Mouse (Mus musculus): ENCODE results near the gene Prss56.

Gene Prss56

DNA sequence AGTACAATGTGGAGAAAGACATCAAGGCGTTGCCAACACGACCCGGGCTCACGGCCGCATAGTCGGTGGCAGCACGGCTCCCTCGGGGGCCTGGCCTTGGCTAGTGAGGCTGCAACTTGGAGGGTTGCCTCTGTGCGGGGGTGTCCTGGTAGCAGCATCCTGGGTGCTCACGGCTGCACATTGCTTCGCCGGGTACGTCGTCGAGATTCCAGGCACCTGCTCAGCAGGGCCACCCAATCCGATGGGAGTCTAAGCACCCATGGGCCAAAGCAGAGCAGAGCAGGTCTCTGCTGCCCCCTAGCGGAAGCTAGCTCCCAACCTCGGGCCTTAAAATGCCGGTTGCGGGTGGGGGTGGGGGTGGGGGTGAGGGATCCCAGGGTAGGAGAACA, 1.6 kb downstream of the Prss56 start:
- DNase-seq (ENCODE audit: extremely low read depth, insufficient read length, low spot score) = peak; percentile 65

DNA sequence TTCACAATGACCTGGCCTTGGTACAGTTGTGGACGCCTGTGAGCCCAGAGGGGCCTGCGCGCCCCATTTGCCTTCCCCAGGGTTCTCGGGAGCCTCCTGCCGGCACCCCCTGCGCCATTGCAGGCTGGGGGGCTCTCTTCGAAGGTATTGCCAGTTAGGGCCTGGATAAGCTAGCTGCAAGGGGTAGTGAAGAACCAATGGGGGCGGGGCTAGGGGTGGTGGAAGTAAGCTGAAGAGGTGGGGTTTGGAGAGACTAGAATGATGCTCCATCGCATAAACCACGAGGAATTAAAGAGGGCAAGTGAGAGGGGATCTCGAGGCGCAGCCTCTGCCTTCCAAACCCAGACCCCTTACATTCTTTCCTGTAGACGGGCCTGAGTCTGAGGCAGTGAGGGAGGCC, 2.4 kb downstream of the Prss56 start:
- no peak for DNase-seq (ENCODE audit: extremely low read depth, insufficient read length, low spot score)

DNA sequence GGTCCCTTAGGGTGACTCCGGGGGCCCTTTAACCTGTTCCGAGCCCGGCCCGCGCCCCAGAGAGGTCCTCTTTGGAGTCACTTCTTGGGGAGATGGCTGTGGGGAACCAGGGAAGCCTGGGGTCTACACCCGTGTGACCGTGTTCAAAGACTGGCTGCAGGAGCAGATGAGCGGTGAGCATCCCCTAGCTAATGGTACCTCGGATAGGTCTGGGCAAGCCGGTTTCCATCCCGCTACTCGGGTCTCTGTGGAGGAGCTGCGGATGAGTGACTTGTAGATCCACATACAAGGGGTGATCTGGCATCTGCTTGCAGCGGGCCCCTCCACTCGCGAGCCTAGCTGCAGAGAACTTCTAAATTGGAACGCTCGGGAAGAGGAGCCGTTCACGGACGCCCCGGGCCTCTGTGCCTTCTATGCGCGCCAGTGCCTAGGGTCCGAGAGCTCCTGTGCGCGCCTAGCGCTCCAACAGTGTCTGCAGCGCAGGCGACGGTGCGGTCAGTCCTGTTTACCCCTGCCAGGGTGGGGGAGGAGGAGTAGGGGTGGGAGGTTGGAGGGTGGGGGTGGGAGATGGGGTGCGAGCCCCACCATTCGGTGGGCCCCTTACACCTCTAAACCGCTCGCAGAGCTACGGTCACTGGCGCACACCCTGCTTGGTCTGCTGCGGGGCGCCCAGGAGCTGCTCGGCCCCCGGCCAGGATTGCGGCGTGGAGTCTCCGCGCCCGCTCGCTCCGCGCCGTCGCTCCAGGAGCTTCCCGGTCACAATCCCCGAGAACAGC, 3.3 kb downstream of the Prss56 start:
- no peak for DNase-seq (ENCODE audit: extremely low read depth, insufficient read length, low spot score)

DNA sequence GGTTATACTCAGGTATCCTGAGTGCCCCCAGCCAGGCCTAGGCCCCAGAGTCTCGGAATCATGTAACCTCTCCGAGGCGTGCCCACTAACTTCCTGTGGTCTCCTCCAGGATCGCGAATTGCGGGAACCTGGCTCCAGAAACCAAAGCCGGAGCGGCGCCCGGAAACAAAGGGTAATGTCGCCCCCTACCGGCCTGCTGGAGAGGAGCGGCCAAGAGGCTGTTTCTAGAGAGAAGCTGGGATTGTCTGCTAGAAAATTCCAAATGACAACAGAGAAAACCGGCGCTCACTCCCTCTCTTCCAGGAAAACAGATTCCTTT, 3.9 kb downstream of the Prss56 start:
- peak; percentile 74 for DNase-seq (ENCODE audit: extremely low read depth, insufficient read length, low spot score)

DNA sequence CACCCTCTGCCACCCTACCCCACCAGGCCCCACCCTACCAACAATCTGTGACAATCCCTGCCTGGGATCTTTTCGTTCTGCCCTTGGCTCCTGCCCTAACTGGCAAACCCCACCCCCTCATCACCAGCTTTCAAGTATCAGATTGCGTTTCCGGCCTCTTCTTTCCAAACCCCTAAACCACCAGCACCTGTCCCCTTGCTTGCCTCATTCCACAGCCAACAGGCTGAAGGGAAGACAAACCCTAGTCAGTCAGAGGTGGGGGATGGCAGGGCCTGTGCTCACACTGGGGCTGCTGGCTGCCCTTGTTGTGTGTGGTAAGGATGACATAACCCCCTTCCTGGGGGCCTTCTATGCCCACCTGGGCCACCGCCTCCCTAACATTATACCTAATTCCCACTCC, 7.3 kb downstream of the Prss56 start, which contains the start of gene Chrnd:
Chrnd (plus strand) TSS at position 179 of the 400 bp plus-strand sequence.
- no peak for DNase-seq (ENCODE audit: extremely low read depth, insufficient read length, low spot score)

DNA sequence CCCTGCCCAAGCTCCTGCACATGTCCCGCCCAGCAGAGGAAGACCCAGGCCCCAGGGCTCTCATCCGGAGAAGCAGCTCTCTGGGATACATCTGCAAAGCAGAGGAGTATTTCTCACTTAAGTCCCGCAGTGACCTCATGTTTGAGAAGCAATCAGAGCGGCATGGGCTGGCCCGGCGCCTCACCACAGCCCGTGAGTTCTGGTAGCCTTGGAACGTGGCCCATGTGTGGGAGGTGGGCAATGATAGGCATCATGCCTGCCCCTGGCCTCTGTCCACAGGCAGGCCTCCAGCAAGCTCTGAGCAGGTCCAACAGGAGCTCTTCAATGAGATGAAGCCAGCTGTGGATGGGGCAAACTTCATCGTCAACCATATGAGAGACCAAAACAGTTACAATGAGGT, 14.2 kb downstream of the Prss56 start:
- no peak for DNase-seq (ENCODE audit: extremely low read depth, insufficient read length, low spot score)

DNA sequence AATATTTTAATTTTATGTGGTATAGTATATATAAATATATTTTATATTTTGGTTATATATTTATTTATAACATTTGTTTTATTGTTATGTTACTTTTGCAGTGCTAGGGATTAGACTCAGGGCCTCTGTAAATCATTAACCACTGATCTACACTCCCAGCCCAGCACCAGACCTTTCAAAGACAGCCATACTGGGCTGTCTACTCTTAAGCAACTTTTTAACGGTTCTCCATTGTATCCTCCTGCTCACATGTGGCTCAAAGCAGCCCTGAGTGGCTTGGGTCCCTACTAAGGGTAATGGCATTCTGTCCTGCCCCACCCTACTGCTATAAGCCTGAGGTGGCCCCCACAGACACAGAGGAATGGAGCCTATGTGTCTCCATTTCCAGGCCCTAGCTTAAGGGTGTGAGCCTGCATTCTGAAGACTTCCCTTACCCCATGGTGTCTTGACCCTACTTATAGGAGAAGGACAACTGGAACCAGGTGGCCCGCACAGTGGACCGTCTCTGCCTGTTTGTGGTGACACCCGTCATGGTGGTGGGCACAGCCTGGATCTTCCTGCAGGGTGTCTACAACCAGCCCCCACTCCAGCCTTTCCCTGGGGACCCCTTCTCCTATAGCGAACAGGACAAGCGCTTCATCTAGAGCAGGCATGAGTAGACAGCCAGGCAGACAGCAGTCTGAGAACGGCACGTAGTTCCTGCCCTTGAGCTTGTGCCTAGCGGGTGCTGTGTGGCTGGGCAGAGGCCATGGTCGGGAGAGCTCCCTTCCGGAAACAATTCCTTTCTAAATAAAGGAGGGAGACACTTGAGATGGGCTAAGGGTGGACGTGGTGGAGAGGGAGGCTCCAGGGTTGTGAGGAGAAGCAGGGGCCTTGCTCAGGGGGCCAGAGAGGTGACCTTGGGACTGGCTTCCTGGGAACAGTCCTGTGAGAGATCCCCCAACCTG, 15.3 kb downstream of the Prss56 start:
- no peak for DNase-seq (ENCODE audit: extremely low read depth, insufficient read length, low spot score)

DNA sequence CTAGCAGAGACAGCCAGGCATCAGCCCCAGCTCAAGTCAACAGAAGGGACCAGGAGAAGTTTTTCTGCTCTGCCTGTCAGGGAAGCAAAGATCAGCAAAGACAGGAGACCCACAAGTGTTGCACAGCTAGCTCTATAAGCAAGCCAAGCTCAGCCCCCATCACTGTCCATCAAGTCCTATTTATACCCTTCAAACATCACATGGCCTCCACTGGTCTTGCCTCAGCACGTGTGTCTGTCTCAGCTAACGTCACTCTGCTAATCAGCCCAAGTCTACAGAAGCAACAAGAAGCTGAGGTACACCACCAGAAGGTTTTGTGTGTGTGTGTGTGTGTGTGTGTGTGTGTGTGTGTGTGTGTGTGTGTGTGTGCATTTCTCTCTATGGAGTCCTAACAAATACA, 17.7 kb downstream of the Prss56 start:
- DNase-seq (ENCODE audit: extremely low read depth, insufficient read length, low spot score) = no peak

DNA sequence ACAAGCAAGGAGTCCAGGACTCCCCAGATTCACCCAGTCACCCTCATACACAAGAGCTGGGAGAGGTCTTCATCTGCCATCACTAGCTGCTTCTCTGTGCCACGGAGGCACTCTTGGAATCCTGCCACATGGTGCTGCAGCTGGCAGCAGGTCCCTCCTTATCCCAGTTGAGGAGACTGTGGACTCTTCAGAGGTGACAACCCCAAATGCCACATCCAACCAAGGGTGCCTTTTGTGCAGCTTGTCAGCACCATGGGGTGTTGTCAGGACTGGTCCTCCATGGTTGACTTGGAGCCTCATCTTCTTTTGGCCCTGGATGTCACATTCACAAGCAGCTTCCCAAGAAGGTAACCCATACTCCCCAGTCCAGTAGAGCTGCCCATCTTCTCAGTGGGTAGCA, 18.7 kb downstream of the Prss56 start:
- no peak for DNase-seq (ENCODE audit: extremely low read depth, insufficient read length, low spot score)

DNA sequence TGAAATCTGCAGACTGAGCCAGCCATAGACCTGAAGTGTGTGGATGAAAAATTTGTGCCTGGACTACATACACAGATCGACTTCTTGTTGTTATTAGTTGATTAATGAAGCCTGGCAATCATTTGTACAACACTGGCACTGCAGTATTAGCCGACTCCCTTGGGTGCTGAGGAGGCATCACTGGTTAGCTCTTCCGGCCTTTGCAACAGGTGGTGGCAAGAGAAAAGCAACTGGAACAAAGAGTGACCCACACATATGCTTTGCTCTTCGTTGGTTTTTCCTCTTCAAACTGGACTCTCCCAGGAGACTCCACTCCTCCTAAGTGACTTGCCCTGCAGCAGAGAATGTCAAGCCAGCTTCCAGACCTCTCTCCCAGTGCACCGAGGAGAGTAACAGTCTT, 20.7 kb downstream of the Prss56 start:
- DNase-seq (ENCODE audit: extremely low read depth, insufficient read length, low spot score) = no peak

DNA sequence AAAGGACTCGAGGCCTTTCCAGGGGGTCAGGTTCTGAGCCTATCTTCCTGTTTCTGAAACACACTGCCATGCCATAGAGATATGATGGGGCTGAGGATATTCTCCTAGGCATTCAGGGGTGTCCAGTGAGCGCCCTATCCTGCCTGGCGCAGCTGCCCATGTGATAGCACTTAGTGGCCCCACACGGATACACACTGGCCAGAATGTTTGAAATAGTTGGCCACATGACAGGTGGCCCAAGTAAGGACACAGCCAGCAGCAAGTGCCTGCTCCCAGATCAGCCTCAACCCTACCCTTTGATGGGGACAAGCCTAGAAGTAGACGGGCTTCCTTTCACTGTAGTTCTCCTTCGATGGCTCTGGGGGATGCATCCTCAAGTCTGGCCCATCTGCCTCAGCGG, 21.4 kb downstream of the Prss56 start, which contains the start of gene Chrng:
Chrng (plus strand) TSS at position 193 of the 400 bp plus-strand sequence.
- DNase-seq (ENCODE audit: extremely low read depth, insufficient read length, low spot score) = no peak

DNA sequence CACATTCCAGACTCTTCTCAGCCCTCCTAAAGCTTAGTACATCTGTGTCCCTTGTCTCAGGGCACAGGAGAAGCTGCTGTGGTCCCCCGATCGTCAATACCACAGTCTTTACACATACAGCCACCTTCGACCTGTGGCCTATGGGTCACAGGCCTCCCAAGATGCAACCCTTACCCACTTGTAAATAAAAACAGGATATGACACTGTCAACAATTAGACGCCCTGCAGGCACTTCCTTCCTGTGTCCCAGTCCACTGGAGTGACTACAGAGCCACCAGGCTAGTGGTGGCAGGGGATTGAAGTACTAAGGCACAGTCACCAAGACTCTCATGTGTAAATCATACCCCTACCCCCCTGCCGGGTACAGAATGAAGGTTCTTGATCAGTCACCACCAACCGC, 21.9 kb downstream of the Prss56 start:
- no peak for DNase-seq (ENCODE audit: extremely low read depth, insufficient read length, low spot score)

DNA sequence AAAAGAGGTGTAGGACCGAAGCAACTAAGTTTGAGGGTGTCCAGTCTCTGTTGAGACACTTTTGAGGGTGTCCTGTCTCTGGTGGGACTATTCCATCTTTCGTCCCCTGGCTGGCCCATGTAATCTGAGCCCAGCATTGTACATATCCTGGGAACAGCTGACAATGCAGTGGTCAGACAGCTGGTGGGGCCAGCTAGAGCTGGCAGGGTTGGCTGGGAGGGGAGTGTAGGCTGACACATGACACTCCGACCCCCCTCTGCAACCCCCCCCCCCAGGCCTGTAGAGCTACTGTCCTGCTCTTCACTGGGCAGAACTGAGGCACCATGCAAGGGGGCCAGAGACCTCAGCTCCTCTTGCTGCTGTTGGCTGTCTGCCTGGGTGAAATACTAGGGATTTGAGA, 22.4 kb downstream of the Prss56 start:
- no peak for DNase-seq (ENCODE audit: extremely low read depth, insufficient read length, low spot score)

DNA sequence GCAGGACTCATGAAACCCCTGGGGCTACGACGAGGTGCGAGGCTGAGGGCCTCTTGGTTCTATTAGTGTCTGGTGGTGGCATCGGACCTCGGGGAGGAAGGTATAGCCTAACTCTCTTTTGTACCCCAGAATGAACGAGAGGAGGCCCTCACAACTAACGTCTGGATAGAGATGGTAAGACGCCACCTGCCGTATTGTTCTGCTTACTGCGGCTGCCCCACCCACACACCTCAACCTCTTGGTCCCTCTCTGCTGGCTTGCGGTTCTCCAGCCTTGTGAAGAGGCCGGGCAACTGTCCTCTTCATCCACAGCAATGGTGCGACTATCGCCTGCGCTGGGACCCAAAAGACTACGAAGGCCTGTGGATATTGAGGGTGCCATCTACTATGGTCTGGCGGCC, 23.2 kb downstream of the Prss56 start:
- no peak for DNase-seq (ENCODE audit: extremely low read depth, insufficient read length, low spot score)

DNA sequence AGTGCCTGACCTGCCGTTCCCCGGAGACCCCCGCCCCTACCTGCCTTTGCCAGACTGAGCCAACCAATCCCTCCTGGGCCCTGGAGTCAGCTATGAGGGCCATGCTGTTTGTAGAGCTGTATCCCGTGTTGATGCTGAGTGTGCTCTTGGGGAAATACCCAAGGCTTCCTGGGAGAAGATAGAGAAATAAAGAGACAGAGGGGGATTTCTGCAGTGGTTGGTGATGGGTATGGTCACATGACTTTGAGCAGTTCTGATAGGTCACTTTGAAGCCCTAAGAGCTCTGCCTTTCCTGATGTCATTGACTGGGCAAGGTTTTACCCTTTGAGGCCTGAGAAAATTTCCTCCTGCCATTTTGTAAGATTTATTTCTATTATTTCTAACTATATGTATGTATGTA, 28.3 kb downstream of the Prss56 start:
- no peak for DNase-seq (ENCODE audit: extremely low read depth, insufficient read length, low spot score)

DNA sequence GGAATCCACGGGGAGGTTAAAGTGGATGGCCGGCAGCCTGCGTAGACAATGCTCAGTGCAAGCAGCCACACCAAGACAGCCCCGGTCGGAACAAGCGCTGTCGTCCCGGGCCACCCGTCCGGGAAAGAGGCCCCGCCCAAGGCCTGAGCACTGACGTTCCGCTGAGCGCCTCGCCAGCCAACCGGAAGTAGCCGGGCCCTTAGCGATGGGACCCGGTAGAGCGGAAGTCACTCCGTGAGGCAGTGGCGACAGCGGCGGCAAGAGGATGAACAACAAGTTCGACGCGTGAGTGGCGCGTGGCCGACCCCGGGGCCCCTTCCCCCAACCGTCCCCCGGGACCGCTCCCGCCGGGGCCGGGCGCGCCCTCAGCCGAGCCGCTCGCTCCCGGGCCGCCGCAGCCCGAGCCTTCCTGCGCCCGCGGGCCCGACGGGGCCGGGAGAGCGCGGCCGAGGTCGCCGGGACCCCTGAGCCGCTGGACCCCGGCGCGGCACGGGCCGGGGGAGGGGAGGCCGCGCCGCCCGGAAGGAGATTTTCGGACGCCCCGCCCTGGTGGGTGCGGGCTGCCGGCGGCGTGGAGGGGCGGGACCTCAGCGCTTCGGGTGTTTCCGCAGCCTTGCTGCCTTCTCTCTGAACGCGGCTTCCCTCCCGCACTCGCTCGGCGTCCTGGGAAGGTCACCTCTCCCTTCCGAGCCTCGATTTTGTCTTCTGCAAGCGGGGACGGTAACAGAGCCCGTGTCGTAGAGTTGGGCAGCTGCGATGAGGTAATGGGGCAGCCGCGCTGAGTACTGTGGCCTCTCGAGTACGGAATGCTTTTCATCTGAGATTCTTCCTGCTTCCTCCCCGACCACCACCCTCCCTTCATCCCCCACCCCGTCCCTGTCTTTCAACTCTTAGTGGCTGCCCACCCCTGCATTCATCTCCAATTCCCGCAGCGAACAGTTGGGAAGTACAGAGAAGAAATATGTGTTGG, 30.9 kb downstream of the Prss56 start, which contains the start of gene Eif4e2:
Eif4e2 (plus strand) TSS at position 180 of the 970 bp plus-strand sequence.
- DNase-seq (ENCODE audit: extremely low read depth, insufficient read length, low spot score) = peak; percentile 93

DNA sequence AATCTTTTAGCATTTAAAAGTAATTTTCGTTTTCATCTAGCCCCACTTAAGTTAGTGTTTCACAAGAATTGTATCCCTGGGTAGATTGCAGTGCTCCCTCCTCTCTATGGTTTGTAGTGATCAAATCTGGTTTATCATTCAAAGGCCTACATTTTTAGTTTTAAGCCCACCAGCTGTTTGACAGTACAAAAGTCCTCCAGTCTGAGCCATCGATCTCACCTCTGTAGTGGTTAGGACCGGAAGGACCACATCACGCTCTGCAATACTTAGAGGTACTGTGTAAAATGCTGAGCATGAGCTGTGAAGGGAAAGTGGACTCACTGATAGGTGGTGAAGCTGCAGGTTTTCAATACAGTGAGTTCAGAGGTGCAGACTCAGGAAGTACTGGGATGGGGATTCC, 31.6 kb downstream of the Prss56 start:
- no peak for DNase-seq (ENCODE audit: extremely low read depth, insufficient read length, low spot score)

DNA sequence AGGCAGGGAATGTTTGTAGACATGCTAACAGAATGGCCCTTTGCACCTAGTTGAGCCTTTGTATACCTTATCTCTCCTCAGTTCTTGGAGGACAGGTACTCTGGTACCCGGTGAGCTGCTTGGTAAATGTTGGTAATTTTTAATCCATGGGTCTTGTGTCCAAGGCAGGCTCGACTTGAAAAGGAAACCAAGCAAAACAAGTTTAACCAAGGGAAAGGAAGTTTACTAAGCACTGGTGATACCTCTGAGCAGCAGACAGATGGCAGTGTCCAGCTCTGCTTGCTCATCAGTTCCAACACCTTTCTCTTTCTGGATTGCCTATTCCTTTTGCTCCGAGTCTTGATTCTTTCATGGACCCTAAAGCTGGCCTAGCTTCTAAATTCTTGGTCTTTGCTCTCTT, 34.8 kb downstream of the Prss56 start:
- DNase-seq (ENCODE audit: extremely low read depth, insufficient read length, low spot score) = no peak

DNA sequence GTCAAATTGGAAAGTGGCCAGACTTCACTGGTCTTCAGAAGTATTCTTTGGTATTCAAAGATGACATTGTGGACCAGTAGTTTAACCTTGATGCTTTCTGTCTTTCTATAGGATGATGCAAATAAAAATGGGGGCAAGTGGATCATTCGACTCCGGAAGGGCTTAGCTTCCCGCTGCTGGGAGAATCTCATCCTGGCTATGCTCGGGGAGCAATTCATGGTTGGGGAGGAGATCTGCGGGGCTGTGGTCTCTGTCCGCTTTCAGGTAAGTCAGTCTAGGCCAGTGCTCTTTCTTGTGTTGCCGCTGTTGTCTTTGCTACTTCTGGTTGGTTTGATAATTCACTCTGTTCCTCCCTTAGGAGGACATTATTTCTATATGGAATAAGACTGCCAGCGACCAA, 42.6 kb downstream of the Prss56 start:
- DNase-seq (ENCODE audit: extremely low read depth, insufficient read length, low spot score) = no peak

DNA sequence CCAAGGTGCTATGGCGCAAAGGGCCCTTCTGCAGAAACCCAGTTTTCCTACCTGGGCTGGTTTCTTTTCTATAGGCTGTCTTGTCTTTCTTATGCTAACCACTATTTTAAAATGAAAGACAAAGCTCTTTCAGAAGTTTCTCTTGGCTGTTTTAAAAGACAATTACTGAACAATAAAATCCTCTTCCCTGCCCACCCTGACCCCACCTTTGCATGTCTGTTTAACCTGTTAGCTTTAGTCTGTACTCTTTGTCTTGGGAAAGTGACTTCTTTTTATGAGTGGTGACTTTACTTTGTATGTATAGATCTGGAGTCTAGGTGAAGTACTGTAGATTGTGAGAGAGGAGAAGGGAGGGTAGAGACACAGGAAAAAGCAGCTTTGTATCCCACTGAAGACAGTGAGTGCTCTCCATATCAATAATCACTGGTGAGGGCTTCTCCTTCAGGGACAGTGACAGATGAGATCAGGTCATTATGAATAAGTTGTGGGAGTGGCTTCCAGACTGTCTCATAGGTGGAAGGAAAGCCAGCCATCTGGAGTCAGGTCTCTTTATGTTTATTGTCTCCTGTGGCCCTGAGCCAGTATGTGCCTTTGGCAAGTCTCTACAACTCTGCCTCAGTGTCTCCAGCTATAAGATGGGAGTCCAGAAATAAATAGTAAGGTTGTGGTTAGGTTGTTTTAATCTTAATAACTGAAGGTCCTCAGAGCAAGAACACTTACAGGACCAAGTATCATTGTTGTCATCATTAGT, 43.5 kb downstream of the Prss56 start:
- DNase-seq (ENCODE audit: extremely low read depth, insufficient read length, low spot score) = no peak

All from 3134 (cell line).